Mouse (Mus musculus) CH12F3 (cell line): Measurements from ENCODE around the gene Cbl.

Experiments used
- in situ Hi-C: fragments of 300-500 bp; cut with MboI; formaldehyde crosslinking; loops from 2 replicates; pipeline ENCODE4 v1.14.3; 2020; ENCODE audit warnings: low sequenced_read_pairs

The Cbl gene

DNA sequence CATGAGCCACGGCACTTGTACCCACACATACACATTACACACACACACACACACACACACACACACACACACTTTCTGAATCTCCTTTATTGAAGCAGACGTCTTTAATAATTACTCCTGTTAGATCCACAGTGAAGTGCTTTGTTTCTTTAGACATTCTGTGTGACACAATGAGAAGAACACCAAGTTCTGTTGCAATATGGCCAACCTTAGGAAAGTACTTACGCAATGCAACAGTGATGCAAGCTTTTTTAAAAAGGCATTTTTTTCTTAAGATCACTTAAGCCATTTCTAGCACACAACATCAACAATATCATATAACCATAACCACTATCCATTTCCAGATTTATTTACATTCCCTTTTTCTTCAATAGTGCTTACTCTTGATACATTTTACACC lies 42.7 kb downstream of the Cbl start:
- in situ Hi-C loops, result no loop called here

DNA sequence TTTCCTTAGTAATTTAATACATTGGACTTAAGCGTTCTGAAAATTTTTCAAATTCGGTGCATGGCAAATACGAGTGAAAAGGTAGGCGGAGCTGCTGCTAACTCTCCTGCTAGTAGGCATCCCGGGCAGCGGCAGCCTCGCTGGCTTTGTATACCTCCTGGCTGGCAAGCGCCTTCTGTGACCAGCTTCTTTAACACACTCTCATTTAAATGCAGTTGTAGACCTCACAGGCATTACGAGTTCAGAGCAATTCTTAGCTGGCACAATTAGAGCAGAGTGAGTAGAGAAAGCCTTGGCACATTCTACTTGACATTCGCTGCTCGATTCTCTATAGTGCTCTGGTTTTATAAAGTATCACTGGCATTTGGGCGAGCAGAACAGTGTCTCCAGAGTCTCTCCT lies 45.6 kb downstream of the Cbl start:
- in situ Hi-C loops, result no loop called here

DNA sequence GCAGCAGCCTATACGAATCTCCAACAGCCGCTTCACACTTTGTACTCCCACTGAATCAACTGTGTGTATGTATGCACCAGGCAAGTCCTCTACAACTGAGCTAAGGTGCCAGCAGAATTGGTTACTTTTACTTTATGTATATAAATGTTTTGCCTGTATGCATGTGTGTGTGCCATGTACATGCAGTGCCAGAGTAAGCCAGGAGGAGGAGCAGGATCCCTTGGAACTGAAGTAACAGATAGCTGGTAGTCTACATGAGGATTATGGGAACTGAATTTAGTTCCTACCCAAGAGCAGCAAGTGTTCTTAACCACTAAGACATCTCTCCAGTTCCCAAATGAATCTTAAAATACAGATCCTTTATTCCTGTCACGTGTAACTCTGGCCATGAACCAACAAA lies 51.6 kb downstream of the Cbl start:
- in situ Hi-C loops, result no loop called here

DNA sequence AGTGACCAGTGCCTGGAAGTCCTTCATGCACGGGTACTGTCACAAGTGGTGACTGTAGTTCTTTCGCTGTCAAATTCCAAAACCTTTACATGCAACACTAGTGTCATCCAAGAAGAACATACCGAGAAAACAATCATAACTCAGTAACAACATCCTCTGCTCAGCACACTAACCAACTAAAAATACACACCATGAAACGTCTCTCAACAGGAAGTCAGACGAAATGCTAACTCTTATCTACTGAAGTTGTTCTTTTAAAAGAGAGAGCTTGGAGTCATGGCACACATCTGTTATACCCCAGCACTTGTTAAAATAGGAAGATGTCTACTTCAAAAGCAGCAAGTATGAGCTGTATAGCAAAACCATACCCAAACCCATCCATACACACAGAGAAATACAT lies 52.3 kb downstream of the Cbl start:
- in situ Hi-C loops, result no loop called here

DNA sequence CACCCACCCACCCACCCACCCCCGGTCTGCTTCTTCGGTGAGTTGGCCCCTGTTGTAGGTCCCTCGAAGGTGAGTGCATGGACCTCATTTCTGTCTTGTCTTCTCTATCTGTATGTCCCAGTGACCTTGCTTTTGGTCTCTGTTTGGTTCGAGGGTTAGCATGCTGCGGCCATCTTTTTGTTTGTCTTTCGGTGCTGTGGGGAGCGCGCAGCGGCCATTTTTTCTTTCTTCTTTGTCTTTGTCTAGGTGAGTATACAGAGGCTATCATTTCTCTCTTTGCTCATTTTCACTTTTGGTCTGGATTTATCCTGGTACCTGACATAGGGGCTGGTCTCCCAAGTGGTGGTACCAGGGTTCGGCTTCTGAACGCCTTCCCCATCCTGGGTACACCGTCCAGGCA lies 55.0 kb downstream of the Cbl start:
- in situ Hi-C loops, result no loop called here

DNA sequence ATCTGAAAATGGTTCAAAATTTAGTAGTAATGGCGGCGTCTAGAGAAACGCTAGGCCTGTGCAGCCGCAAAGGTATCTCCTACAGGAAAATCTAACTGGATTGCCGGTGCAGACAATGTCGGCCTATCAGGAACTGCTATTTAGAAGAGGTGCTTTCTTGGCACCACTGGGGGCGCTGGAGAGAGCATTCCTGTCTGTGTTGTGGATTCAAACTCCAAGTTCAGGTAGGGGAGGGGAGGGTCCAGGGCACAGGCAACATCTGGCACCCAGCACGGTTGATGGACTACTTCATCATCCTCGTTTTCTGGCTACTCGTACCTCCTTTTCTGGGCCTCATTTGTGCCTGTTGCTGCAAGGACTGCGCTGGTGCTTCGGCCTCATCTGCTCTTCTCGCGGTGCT lies 55.5 kb downstream of the Cbl start:
- in situ Hi-C loops, result no loop called here

DNA sequence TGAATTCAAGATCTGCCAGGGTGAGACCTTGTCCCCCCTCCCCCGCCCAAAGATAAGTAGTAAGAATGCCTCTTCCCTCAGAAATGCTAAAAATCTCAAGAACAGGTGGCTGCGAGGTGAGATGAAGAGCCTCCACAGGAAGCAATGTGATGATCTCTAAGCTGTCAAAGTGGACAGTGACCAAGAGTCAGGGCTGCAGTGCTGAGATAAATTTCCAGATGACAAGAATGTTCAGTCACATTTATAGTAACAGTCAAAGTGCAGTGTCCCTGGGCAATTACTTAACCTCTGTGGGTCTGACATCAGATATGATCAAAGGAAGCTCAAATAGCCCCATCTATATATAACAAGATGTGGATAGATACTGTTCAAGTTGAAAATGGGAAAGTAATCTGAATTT lies 56.4 kb downstream of the Cbl start:
- in situ Hi-C loops, result no loop called here

DNA sequence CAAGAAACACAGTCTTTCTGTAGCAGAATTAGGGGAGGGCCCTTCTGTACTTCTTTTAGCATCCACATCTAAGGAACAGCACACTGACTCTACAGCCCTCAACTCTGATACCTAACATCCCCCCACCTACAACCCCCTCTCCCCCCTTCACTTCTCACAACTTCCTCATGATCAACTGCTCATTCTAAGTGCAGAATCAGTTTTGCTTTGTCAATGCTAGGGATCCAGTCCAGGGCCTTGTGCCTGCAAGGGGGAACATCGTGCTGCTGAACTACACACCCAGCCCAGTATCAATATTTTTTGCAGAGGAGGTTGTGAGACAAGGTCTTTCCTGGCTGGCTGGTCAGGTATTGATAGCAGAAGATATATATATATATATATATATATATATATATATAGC lies 57.9 kb downstream of the Cbl start:
- in situ Hi-C loops, result no loop called here

DNA sequence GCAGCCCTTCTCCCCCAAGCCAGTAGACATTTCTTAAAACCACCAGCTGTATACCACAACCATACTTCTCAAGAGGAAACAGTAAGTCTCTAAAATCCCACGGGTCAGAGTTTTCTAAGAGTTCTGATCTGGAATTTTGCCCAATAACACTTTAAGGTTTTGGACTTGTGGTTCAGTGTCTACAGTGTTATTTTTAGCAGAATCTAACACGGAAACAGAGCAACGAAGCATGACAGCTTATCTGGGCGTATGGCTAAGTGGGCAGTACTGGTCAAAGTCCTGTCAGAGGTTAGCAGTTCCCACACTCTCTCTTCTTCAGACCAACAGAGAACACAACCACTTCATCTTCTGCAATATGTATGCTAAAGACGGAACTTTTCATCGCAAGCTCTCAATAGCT lies 58.3 kb downstream of the Cbl start:
- in situ Hi-C loops, result no loop called here

DNA sequence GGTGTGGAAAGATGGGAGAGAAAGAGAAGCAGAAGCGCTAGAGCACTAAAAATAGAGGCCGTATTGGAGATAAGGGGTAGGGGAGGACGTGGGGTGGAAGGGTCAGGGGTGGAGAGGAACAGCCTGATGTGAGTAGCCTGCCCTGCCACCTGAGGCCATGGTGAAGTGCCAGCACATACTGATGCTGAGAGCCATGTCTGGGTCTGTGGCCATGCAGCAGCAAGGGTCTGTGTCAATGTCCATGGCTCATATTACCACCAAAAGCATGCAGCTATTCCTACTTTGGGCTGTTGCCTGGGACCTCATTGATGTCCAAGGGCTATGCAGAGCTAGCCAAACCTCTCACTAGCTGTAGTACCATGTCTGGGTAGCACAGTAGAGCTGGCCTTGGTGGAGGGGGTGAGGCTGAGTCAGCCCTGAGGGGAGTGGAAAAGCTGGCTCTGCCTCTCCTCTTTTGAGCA lies 63.1 kb downstream of the Cbl start:
- in situ Hi-C loops, result no loop called here

DNA sequence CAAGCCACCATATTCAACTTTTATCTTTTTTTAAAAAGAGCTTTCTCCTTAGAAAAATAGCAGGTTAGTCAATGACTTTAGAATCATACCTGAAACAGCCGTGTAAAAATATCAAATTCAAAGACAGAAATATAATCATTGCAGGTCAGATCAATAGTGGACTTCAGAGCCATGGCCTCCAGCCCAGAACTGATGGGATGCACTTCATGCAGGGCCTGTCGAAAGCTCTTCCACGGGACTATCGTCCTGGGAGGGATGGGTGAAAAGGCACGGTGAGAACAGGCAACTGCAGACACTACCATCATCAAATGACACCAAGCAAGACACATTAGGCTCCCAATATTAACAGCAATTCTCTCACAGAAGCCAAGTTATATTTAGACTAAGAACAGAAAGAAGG lies 64.9 kb downstream of the Cbl start:
- in situ Hi-C loops, result no loop called here

DNA sequence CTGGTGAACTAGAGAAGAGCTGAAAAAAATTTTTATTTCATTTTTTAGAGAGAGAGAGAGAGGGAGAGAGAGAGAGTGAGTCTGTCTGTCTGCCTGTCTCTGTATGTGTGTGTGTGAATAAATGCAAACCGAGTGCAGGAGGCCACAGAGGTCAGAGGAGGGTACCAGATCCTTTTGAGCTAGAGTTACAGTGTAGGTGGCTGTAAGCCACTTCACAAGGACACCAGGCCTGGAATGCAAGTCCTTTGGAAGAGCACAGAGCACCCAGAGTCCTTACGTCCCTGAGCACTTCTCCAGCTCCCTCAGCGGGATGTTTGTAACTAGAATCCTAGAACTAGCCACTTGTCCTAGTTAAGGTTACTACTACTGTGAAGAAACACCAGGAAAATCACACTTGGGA lies 74.0 kb downstream of the Cbl start:
- in situ Hi-C loops, result no loop called here

DNA sequence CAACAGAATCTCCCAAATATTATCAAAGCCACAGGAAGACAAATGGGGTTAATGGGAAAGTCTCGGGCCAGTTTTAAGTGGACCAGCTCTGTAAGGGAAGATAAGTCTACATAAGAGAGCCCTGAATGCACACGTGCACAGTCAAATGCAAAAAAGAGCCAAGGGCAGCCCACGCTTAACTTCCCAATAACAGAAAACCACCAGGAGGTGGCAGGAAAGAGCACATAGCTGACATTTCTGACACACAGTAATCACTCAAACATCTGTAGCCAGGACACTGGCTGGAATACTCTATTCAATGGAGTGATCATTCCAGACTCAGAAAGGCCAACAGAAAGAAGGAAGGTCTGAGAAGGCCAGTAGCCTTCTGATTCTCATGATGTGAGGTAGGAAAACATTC lies 86.6 kb downstream of the Cbl start:
- in situ Hi-C loops, result no loop called here

DNA sequence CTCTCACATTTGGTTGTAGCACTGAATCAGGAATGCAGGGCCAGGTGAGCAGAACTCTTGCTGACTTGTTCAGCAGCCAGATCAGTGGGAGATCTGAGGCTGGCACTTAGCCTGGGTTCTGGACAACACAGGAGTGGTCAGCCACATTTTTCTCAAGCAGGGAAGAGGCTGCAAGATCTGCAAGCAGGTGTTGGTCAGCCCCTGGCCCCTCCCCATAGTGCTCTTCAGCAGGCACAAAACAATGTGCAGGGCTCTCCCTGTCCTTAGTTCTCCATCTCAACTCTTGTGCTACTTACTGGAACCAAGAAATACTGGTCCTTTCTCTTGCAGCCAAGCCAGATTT lies 89.2 kb downstream of the Cbl start:
- in situ Hi-C loops, result no loop called here

DNA sequence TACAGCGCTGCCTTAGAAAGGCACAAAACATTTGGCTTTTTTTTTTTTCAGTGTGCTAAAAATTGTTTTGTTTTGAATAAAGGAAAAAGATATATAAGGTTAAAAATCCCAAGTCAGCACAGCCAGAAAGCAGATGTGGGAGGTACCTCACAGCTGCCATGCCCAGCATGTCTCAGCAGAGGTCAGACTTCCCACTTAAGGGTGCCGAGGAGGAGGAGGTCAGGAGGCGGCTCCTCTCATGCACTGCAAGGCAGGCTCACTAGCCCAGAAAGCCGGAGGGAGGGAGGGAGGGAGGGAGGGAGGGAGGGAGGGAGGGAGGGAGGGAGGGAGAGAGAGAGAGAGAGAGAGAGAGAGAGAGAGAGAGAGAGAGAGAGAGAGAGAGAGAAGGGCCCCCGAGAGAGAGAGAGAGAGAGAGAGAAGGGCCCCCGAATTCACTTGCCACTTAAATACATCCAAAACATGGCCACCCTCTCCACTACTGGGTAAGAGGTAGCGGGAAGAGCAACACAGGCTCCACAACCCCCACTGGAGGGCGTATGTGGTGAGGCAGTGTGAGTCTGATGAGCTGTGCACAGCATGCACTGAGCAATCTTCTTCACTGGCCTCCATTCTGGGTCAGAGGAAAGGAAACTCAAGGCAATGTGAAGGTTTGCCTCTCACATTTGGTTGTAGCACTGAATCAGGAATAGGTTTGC lies 89.7 kb downstream of the Cbl start:
- in situ Hi-C loops, result no loop called here

DNA sequence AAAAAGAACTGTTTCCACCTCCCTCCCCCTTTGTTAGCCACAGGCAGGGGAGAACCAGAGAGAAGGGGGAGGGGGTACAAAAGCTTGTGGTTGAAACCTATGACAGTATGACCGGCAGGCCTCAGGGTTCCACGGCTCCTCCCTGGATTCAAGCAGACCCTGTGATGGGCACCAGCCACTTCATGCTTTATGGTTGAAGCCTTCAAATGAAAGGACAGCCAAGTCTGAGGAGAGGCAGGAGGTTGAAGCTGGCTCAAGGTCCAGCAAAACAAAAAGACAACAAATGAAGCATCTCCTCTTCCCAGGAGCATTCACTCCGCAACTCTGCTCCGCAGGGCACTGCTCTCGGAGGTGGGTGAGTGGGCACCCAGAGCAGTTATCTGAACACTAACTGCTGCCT lies 90.4 kb downstream of the Cbl start:
- in situ Hi-C loops, result no loop called here

DNA sequence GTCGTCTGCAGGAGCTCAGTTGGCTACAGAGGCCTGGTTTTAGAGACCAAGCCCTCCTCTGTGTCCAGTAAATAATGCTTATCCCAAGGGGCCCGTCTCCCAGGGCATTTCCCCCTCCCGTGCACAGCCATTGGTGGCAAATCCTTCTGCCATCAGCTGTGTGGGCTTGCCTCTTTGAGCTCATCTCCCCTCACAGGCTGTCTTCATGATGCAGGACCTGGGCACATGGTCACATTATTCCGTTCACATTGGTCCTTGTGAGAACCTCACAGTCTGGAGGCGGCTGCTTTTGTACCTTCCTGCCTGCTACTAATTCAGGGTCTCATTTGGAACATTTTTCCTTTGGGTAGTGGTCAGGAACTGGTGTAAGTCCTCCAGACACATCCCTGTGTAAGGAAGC lies 91.9 kb downstream of the Cbl start:
- in situ Hi-C loops, result no loop called here

DNA sequence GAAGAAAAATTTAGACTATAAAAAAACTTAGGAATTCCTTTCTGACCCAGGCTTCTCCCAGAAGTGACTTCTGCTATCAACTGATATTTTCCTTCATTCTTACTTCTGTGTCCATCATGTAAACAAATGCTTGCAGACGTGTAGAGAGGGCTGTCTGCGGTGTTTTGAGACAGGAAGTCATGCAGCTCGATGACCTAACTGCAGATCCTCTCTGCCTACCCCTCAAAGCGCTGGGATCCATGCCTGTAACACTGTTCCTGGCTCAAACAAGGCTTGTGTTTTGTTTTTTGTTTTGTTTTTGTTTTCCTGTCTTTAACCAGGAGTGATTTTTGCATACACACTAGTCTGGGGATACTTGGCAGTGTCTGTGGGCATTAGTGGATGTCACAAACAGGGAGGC lies 96.0 kb downstream of the Cbl start:
- in situ Hi-C loops, result no loop called here

DNA sequence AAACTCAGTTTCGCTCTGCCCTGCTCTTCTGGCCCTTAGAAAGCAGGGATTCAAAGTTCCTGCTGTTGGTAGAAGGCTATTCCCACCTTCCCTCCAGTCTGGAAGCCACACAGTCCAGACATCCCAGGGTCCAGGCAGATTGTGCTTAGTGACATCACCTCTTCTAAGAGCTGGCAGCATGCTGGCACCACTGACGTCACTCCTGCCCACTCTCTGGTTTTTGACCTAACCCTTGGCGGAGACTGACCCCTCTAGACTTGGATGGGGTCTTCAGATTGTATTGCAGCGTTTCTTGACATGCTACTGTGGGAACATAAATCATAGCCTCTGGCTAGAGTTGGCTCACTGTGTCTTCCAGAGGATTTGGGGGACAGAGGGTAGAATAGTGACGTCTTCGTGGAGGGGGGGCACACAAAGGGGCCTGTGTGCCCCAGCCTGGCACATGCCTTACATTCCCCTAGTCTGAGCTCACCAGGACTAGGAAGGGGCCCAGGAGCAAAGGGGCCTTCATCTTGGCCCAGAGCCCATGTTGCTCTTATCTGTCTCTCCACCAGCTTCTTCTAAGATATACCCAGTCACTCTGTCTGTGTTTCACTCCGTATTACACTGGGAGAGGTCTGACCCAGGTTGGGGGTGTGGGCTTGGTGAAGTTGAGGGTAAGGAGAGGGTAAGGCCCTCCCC lies 98.0 kb downstream of the Cbl start:
- in situ Hi-C loops, result no loop called here

DNA sequence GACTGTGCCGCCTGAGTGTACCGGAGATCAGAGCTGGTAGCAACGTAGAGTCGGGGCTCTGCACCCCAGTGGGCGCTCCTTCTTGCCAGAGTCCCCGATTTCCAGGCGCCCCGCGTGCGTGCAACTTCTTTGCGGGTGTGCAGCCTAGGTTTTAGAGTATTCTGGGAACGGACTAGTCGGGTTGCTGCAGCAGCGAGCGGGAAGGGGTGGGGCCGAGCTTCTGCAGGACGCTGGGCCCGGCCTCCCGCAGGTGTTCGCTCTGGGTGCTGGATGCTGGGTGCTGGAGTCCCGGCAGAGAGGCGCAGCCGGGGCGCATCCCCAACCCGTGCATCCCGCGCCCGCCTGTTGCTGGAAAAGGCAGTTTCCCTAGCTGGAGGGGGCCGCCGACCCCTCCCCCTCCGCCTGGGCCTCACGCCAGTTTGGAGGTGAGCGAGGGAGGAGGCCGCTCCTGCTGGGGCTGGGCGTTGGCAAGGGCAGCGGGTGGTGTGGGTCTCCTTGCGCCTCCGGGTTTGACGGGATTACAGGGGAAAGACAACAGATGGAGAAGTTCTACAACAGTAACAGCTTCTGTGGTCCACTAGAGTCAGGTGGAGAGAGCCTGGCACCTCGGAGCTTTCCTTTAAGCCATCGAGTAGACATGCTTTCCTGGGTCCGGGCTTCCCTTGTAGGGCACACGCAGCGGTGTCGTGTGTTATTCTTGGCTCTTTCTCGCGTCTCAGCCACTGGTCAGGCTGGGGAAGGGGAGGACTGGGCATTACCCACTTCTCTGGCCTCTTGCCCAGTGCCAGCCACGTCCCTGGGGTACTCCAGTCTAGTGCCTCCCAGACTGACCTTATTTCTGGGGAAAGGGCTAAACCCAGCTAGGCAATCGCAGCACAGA lies 98.8 kb downstream of the Cbl start:
- in situ Hi-C loops, result no loop called here

DNA sequence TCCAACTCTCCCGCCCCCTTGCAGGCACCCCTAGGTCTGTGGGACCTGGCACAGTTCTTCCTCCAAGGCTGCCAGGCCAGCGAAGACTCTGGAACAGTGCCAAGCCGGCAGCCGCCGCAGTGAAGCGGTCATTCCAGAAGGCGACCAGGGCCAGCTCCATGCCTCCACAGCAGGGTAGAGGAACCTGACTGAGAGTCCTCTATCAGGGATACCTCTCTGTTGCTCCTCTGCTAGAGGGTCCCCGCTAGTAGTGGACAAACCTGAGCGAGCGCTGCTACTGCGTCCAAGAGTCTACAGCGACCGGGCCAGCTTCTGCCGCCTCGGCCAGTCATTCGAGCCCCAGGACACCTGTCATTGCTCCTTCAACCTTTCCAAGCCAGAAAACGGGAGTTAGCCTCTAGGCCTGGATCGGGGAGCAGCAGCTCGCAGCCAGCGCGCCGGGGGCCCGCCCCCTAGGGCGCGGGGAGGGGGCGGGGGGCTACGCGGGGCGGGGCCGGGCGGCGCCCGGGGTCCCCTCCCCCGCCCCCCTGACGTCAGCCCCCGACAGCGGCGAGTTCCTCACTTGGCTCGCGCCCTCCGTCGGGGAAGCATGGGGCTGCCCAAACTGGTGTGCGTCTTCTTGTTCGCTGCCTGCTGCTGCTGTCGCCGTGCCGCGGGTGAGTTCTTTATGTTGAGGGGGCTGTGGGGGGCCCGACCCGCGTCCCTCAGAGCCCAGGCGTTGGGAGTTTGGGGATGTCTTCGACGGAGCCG lies 99.6 kb downstream of the Cbl start, which contains the start of gene Mcam:
Gene Mcam (plus strand): TSS at position 369 of the 750 bp plus-strand sequence.
- in situ Hi-C loops, result no loop called here
